Mouse (Mus musculus) E14TG2a.4 (cell line): ENCODE data around the gene Cog5.
A peak's percentile ranks its signal among the peaks of the same experiment; 100 is the strongest.

Experiments used
- H3K27me3 ChIP-seq: 2 replicates; pipeline ENCODE4 v1.6.1; 2014; ENCODE audit warnings: low read length, control low read depth; ENCODE audit not compliant: insufficient read depth
- H3K36me3 ChIP-seq: 2 replicates; pipeline ENCODE4 v1.6.1; 2014; ENCODE audit warnings: low read length, control low read depth; ENCODE audit not compliant: insufficient read depth
- H3K4me1 ChIP-seq: replicated peaks from 2 replicates; pipeline ENCODE4 v1.6.1; 2014; ENCODE audit warnings: low read depth, low read length, control low read depth
- H3K4me3 ChIP-seq: replicated peaks from 2 replicates; pipeline ENCODE4 v1.5.1; 2014; ENCODE audit warnings: mild to moderate bottlenecking, low read length
- H3K9me3 ChIP-seq: 2 replicates; pipeline ENCODE4 v1.6.1; 2014; ENCODE audit warnings: low read length, control low read depth
- CTCF ChIP-seq: conservative IDR thresholded peaks from 2 replicates; pipeline ENCODE4 v1.5.1; 2014; ENCODE audit warnings: low read length
- NANOG ChIP-seq: IDR thresholded peaks from 2 replicates; pipeline ENCODE4 v1.6.1; 2014; ENCODE audit warnings: borderline replicate concordance, low read length, mixed read lengths
- POU5F1 ChIP-seq: IDR thresholded peaks from 2 replicates; pipeline ENCODE4 v1.6.1; 2014; ENCODE audit warnings: low read length, borderline replicate concordance

The Cog5 gene

DNA sequence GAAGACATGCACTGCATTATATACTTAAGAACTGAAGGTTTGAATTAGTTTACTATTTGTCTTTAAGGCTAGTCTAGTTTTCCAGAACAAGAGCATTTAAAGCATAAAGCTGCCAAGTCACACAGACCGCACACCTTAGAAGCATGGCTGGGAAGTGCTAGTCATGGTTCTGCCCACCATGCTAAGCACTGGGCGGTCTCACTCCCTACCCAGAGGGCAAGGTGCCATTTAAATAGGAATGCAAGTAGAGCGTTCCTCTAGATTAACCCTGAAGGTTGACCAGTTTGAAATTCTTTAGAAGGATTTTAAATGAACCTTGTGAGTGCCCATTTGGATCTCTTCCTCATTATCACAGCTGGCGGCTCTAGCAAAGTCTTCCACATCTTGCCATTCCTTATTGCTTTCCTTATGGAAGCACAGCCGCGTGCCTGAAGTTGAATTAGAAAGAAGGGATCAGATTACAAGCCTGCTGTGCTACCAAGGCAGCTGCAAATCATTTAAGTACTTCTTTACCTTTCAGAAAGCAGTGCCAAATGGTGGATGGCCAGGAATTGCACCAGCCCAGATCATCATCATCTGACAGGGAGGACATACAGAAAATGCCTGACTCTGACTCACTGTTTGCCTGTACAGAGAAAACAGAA, 282.1 kb downstream of the Cog5 start:
- Histone ChIP-seq H3K36me3 (peaks cover 92% of the 10 kb centered on the region), H3K27me3 (no peaks in the 10 kb centered on the region), H3K4me1 (peaks cover 30% of the 10 kb centered on the region), H3K4me3 (no peak overlapping the region), H3K9me3 (no peaks in the 10 kb centered on the region)
- no peak for TF ChIP-seq CTCF
- TF ChIP-seq NANOG: no peak
- no peak for TF ChIP-seq POU5F1

DNA sequence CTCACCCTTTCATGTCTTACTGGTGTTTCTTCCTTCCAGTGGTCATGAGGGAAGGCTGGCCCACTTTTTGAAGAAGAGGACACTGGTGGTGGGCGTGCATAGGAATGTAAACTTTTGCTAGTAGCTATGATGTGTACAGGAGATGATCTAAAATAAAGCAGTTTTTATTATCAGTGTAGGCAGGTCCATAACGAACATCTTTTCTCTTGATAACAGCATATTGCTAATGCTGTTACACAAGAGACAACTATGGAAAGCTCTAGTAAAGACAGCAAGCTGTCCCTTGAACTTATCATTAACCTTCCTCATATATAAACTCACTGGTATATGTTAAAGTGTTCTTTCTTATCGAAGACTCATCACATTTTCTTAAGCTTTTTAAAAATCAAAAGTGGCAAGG, 282.9 kb downstream of the Cog5 start:
- peaks cover 30% of the 10 kb centered on the region for H3K4me1 ChIP-seq
- TF ChIP-seq NANOG: no peak
- TF ChIP-seq POU5F1: no peak
- no peak for TF ChIP-seq CTCF
- no peak overlapping the region for H3K4me3 ChIP-seq
- H3K27me3 ChIP-seq: no peaks in the 10 kb centered on the region
- H3K36me3 ChIP-seq: peaks cover 92% of the 10 kb centered on the region
- H3K9me3 ChIP-seq: no peaks in the 10 kb centered on the region

DNA sequence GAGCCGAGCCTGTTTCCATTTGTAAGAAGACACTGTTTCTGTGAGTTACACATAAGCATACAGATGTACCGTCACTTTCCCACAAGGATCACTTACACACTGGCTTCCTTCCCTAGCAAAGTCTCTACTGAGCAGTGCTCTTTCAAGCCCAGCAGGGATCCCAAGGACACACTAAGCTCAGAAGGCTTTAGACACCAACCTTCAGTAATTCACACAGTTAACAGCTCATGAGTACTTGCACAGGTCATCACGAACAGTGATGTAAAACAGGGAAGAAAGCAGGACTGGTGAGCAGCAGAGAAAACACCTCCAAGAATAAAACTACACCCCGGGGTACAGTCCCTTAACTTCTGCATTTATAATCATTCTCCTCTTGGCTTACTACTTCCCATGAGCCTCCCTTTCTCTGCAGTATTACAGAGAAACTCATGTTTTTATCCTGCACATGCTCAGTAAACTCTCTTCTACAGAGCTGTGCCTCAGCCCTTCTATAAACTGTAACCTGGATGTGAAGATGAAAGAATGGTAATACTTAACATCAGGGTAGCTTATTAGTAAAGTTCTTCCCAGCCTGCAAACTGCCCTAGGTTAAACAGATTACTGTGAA, 283.8 kb downstream of the Cog5 start:
- H3K36me3 ChIP-seq: peaks cover 92% of the 10 kb centered on the region
- no peaks in the 10 kb centered on the region for H3K27me3 ChIP-seq
- no peaks in the 10 kb centered on the region for H3K9me3 ChIP-seq
- TF ChIP-seq CTCF (no peak), NANOG (peak; percentile 78; the same call in 1 of the 2 replicates), POU5F1 (no peak)
- H3K4me1 ChIP-seq: peaks cover 34% of the 10 kb centered on the region
- H3K4me3 ChIP-seq: no peak overlapping the region

DNA sequence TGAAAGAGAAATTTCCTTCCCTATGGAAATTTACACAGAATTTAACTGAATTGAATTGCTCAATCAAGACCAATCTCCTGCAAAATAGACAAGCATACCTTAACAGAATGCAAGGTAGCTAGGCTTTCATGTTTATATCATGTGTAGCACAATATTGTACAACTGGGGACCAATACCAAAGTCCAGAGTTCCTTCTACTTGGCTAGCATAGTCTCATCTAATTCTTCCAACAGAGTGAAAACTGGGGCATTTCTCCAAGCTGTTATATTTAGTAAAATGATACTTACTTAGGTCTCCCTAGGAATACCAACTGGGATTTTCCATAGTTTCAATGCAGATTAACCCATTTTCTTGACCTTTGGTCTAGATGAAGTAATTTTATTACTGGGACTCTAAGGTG, 284.4 kb downstream of the Cog5 start:
- TF ChIP-seq CTCF (no peak), NANOG (no peak), POU5F1 (no peak)
- no peak overlapping the region for H3K4me3 ChIP-seq
- no peaks in the 10 kb centered on the region for H3K9me3 ChIP-seq

DNA sequence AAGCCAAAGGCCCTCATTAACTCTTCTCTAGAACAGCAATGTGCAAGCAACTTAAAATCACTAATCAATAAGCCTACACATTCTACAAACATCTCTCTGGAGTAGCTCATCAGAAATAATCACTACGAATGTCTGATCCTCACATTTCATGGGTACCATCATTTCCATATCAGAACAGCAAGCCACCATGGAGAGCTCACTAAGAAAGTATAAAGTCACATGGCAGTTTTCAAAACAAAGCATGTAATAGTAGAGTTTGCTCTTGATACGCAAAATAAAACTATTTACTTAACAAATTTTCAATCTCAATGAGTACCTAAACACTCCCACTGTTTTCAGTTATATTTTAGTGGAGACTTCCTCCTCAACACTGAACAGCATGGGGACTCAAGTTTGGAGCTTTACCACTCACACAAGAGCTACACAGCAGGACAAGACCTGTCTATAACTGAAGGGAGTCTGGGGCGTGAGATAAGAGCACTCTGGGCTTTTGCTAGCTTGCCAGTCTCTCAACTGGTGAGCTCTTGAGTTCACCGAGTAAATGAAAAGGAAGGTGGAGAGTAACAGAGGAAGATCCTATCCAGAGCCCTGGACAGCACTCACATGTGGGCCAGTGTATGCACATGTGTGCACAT, 288.5 kb downstream of the Cog5 start:
- Histone ChIP-seq H3K4me1 (peaks cover 56% of the 10 kb centered on the region), H3K9me3 (no peaks in the 10 kb centered on the region), H3K27me3 (no peaks in the 10 kb centered on the region), H3K36me3 (peaks cover 55% of the 10 kb centered on the region), H3K4me3 (no peak overlapping the region)
- TF ChIP-seq NANOG (no peak), POU5F1 (no peak), CTCF (no peak)

More for the DNA sequence above, 284.4 kb downstream of the Cog5 start:
- Histone ChIP-seq H3K4me1 (peaks cover 39% of the 10 kb centered on the region), H3K27me3 (no peaks in the 10 kb centered on the region), H3K36me3 (peaks cover 92% of the 10 kb centered on the region)

DNA sequence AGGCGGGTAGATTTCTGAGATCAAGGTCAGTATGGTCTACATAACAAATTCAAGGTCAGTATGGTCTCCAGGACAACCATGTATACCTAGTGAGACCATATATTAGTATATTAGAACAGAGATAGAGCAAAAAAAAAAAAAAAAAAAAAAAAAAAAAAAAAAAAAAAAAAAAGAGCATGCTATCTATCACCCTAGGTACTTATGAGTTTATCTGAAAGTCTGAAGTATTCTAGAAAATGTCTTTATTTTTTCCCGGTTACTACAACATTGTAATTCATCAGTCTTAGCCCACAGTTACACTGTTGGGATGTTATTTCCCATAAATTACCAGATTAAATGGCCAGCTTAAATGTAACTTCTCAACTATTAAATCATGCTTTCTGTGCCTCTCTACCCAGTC, 289.7 kb downstream of the Cog5 start:
- no peaks in the 10 kb centered on the region for H3K9me3 ChIP-seq
- no peak for TF ChIP-seq CTCF
- no peak for TF ChIP-seq NANOG
- TF ChIP-seq POU5F1: no peak
- no peaks in the 10 kb centered on the region for H3K27me3 ChIP-seq
- H3K4me1 ChIP-seq: peaks cover 48% of the 10 kb centered on the region
- H3K36me3 ChIP-seq: peaks cover 42% of the 10 kb centered on the region
- H3K4me3 ChIP-seq: no peak overlapping the region

DNA sequence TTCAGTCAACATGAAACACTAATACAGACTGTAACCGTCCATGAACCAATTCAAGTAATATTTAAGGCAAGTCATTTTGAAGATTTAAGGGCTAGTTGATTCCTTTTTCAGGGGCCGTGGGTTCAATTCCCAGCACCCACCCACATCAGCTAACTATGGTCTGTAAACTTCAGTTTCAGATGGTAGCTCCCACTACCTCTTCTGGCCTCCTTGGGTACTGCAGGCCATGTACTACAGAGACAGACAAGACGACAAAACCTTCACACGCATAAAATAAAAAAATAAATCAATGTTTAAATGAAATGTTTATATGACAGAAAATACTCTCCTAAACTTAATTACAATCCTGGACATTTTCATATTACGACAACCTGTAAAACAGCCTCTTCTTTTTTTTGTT, 292.8 kb downstream of the Cog5 start:
- Histone ChIP-seq H3K9me3 (no peaks in the 10 kb centered on the region), H3K4me1 (peaks cover 57% of the 10 kb centered on the region)

DNA sequence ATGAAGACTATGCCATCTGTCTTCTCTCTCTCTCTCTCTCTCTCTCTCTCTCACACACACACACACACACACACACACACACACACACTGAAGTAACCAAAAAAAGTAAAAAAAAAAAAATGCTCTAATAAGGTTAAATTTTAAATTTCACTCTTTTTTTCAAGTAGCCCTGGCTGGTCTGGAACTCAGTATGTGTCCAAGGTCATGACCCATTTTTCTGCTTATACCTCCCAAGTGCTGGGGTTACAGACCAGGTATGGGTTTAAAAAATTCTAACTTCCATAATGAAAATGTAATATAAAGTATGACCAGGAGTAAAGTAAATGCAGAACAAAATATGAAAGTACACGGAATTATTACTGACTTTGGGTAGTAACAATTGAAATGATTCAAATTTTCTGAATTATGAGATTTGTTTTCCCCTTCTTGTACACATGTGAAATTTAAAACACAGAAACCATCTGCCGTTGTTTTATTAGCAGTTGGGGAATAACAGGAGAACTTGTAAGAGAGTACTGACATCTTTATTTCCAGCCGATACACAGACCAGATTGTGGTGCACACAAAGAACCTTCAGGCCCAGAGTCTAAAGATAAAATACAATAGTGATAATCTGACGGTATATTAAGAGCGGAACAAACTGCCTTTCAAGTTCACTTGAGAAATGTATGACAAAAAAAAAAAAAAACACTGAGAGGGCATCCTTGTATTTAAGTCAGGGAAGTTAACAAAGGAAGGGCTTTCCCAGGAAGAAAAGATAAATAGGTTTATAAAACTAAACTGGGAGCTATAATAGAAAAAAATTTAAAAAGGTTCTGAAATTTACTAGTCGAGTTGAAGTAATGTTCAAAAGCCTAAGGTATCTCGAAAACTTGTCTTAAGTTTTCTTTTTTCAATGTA, 293.7 kb downstream of the Cog5 start:
- peak overlapping the region; percentile 88 for H3K4me3 ChIP-seq
- no peaks in the 10 kb centered on the region for H3K27me3 ChIP-seq
- H3K4me1 ChIP-seq: peaks cover 54% of the 10 kb centered on the region
- no peaks in the 10 kb centered on the region for H3K9me3 ChIP-seq
- peaks cover 6% of the 10 kb centered on the region for H3K36me3 ChIP-seq
- TF ChIP-seq CTCF (no peak), POU5F1 (no peak), NANOG (no peak)

More for the DNA sequence above, 292.8 kb downstream of the Cog5 start:
- H3K4me3 ChIP-seq: no peak overlapping the region
- TF ChIP-seq CTCF (peak; percentile 65), POU5F1 (no peak), NANOG (no peak)
- H3K36me3 ChIP-seq: peaks cover 15% of the 10 kb centered on the region
- H3K27me3 ChIP-seq: no peaks in the 10 kb centered on the region
